Mouse (Mus musculus) neural tube, embryonic 12.5 days (tissue): ENCODE measurements around the gene Nipa1. TPM values are rescaled to one million over a fixed set of nuclear protein-coding genes. Genes with fewer than 3 reads are reported as not detected.

Experiments used
- ATAC-seq: fragments of 200-750 bp; cut with Nextera tagmentation; 2 replicates; pipeline ENCODE4 v1.8.0; 2017; ENCODE audit warnings: low read depth, mild to moderate bottlenecking, moderate TSS enrichment, moderate library complexity; ENCODE audit not compliant: low FRiP score
- H3K27ac ChIP-seq: fragments of 300-500 bp; sonication (generic); 2 replicates; pipeline ENCODE4 v1.5.1; 2016
- H3K27me3 ChIP-seq: fragments of 300-500 bp; sonication (generic); replicated peaks from 2 replicates; pipeline ENCODE4 v1.6.1; 2016; ENCODE audit warnings: mild to moderate bottlenecking
- H3K36me3 ChIP-seq: fragments of 300-500 bp; sonication (generic); 2 replicates; pipeline ENCODE4 v1.6.1; 2016; ENCODE audit warnings: mild to moderate bottlenecking
- H3K4me1 ChIP-seq: fragments of 300-500 bp; sonication (generic); 2 replicates; pipeline ENCODE4 v1.6.1; 2016
- H3K4me2 ChIP-seq: fragments of 300-500 bp; sonication (generic); replicated peaks from 2 replicates; pipeline ENCODE4 v1.6.1; 2016; ENCODE audit warnings: mild to moderate bottlenecking
- H3K4me3 ChIP-seq: fragments of 300-500 bp; sonication (generic); 2 replicates; pipeline ENCODE4 v1.5.1; 2016
- H3K9ac ChIP-seq: fragments of 300-500 bp; sonication (generic); 2 replicates; pipeline ENCODE4 v1.6.1; 2016; ENCODE audit warnings: mild to moderate bottlenecking
- H3K9me3 ChIP-seq: fragments of 300-500 bp; sonication (generic); 2 replicates; pipeline ENCODE4 v1.6.1; 2016; ENCODE audit warnings: mild to moderate bottlenecking
- WGBS: fragments of 180-500 bp; shearing (Covaris S2); methylation state at CpG from one replicate; pipeline ENCODE4 v1.1.7; 2016; 5-methylcytosine and 5-hydroxymethylcytosine counted together
- polyA plus RNA-seq: library from polyadenylated mRNA; unstranded; fragments of >200 nt; fragmentation: Nextera tagmentation; extraction: Ambion mirVana; gene quantifications from 2 replicates; pipeline ENCODE4 v1.2.1, GENCODE M21; 2016

The Nipa1 gene
- polyA plus RNA-seq, 1 experiment from 2014 or later = 16.8 TPM

DNA sequence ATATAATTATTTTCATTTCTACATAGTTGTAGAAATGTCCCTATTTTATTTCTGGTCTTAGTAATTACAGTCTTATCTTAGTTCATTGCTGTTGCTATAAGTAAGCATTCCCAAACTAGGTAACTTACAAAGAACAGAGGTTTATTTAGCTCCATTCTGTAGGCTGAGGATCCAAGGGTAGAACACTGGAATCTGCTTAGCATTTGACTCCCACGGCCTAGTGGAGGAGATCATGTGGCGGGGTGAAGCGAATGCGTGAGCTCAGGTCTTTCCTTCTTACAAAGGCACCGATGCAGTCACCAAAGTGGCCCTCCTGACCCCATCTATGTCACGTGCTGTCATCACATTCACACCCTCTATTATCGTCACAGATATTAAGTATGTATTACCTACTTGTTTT is 27.9 kb downstream of the Nipa1 start:
- H3K9ac ChIP-seq = no peak overlapping the region
- no peak overlapping the region for H3K4me2 ChIP-seq
- 94% methylated on average over 7 of the region's 7 CpGs for WGBS
- no peaks in the 10 kb centered on the region for H3K9me3 ChIP-seq
- no peak for ATAC-seq
- no peaks in the 10 kb centered on the region for H3K4me1 ChIP-seq
- H3K27me3 ChIP-seq = no peaks in the 10 kb centered on the region
- no peaks in the 10 kb centered on the region; the same call in 1 of the 2 replicates for H3K36me3 ChIP-seq
- H3K4me3 ChIP-seq = no peak overlapping the region
- no peak overlapping the region for H3K27ac ChIP-seq

DNA sequence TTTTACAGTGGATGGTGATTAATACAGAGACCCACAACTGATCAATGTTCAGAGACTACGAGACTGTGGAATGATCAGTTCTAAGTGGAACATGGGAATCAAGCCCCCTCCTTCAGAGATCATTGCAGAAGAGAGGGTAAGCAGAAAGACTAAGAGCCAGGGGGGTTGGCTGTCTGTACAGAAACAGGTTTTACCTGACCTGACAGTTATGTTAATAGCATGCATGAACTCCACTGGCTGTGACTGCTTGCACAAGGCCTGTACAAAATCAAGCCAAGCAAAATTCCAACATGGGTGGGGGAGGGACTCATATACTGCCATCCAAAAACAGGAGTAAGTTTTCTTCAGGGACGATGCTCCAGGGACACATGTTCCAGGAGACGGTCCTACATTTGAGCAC is 28.6 kb downstream of the Nipa1 start:
- Histone ChIP-seq H3K9me3 (no peaks in the 10 kb centered on the region), H3K4me1 (peaks cover 2% of the 10 kb centered on the region; the same call in 1 of the 2 replicates), H3K36me3 (no peaks in the 10 kb centered on the region; the same call in 1 of the 2 replicates), H3K27me3 (no peaks in the 10 kb centered on the region), H3K4me2 (no peak overlapping the region), H3K27ac (no peak overlapping the region), H3K9ac (no peak overlapping the region), H3K4me3 (no peak overlapping the region)
- WGBS = 93% methylated on average over 3 of the region's 3 CpGs
- ATAC-seq = no peak

DNA sequence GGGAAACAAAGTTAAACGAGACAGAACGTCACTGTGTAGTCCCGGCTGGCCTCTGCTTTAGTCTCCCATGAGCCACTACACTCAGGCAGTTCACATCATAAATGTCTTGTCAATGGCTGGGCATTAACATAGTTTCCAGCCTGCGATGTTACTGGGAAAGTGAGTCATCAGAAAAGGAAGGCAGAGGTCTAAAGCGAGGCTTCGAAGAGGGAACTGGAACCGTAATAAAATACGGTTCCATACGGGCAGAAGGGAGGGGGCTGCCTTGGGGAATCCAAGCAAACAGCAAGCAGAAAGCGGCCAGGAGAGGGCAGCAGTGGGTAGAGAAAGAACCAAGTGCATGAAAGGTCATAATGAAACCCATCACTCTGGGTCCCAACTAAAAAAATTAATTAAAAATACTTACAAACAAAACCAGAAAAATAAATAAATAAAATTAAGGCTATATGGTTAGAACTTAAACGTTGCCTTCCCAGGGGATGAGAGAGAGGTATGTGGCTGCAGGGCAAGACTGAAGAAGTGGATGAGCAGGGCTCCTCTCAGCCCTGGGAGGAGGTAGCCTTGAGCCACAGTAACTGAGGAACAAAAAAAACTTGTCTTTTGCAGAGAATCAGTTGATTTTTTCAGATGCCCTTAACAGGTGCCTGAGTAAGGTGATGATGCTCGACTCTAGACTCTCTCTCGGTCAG is 33.1 kb downstream of the Nipa1 start:
- no peaks in the 10 kb centered on the region for H3K27me3 ChIP-seq
- no peak overlapping the region for H3K9ac ChIP-seq
- peaks cover 2% of the 10 kb centered on the region; the same call in 1 of the 2 replicates for H3K4me1 ChIP-seq
- peak overlapping the region; percentile 42 for H3K4me2 ChIP-seq
- H3K27ac ChIP-seq = no peak overlapping the region
- peak; percentile 63 for ATAC-seq
- no peaks in the 10 kb centered on the region for H3K9me3 ChIP-seq
- 36% methylated on average over 13 of the region's 13 CpGs for WGBS
- no peak overlapping the region for H3K4me3 ChIP-seq
- H3K36me3 ChIP-seq = no peaks in the 10 kb centered on the region; the same call in none of the 2 replicates

DNA sequence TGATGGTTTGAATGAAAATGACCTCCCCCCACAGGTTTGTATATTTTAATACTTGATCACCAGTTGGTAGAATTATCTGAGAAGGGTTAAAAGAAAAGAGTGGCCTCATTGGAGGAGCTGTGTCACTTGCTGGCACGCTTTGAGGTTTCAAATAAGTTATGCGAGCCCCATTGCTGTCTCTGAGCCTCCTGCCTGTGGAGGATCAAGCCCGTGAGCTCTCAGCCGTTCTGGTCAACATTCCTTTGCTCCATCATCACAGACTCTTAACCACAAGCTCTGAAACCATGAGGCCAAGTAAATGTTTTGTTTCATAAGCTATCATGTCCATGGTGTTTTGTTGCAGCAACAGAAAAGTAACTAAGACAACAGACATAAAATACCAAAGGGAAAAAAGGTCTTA is 35.0 kb downstream of the Nipa1 start:
- ATAC-seq = no peak
- Histone ChIP-seq H3K4me1 (peaks cover 2% of the 10 kb centered on the region; the same call in 1 of the 2 replicates), H3K4me3 (no peak overlapping the region), H3K4me2 (no peak overlapping the region), H3K27ac (no peak overlapping the region), H3K9ac (no peak overlapping the region), H3K36me3 (peaks cover 1% of the 10 kb centered on the region), H3K9me3 (no peaks in the 10 kb centered on the region), H3K27me3 (no peaks in the 10 kb centered on the region)
- WGBS = 85% methylated on average over 4 of the region's 4 CpGs

DNA sequence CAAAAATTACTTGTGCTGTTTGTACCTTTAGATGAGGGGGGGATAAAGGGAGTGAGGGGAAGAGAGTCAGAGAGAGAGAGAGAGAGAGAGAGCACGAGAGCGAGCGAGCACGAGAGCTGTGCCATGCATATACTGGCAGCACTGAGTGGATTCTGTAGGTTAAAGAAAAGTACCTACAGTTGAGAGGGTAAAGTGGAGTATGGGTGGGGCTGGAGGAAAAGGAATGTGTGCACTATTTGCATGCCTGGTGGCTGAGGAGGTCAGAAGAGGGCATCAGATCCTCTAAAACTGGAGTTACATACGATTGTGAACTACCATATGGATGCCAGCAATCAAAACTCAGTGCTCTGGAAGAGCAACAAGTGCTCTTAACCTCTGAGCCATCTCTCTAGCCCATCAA is 36.6 kb downstream of the Nipa1 start:
- 94% methylated on average over 5 of the region's 5 CpGs for WGBS
- Histone ChIP-seq H3K4me3 (no peak overlapping the region), H3K9ac (no peak overlapping the region)

DNA sequence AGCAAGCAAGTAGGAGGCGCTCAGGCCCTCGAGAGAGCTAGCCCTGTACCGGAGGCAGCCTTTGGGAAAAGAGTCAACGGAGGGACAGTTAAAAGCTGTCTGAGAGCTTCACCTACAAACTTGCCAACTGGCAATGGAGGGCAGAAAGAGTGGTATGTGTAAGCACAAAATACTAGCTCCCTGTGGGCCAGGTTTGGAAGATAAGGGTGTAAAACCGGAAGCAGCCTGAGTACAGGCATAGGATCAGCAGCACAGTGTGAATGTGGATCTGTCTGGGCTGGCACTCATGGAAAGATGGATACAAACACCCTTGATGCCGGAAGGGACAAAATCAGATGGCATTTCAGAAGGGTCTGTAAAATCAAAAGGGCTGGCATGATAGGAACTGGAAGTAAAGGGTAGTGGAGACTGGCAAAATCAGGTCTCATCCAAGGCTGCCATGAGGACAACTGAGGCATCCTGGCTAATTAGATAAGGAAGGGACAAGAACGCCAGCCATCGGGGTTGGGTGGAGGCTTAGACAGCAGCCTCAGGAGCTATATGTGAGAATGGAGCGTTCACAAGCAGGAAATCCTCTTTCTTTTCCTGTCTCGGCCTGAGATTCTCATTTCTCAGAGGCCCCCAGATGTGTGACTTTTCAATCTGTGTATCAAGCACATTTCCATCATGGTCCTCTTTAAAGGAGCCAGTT is 37.6 kb downstream of the Nipa1 start:
- H3K4me3 ChIP-seq = no peak overlapping the region
- ATAC-seq = no peak
- peaks cover 13% of the 10 kb centered on the region for H3K36me3 ChIP-seq
- peaks cover 2% of the 10 kb centered on the region; the same call in 1 of the 2 replicates for H3K4me1 ChIP-seq
- H3K27me3 ChIP-seq = no peaks in the 10 kb centered on the region
- H3K9ac ChIP-seq = no peak overlapping the region
- H3K9me3 ChIP-seq = no peaks in the 10 kb centered on the region
- H3K27ac ChIP-seq = no peak overlapping the region
- 91% methylated on average over 10 of the region's 10 CpGs for WGBS
- H3K4me2 ChIP-seq = no peak overlapping the region

More for the DNA sequence above, 36.6 kb downstream of the Nipa1 start:
- Histone ChIP-seq H3K27ac (no peak overlapping the region), H3K36me3 (peaks cover 13% of the 10 kb centered on the region), H3K4me1 (peaks cover 2% of the 10 kb centered on the region; the same call in 1 of the 2 replicates), H3K4me2 (no peak overlapping the region), H3K9me3 (no peaks in the 10 kb centered on the region), H3K27me3 (no peaks in the 10 kb centered on the region)
- no peak for ATAC-seq

DNA sequence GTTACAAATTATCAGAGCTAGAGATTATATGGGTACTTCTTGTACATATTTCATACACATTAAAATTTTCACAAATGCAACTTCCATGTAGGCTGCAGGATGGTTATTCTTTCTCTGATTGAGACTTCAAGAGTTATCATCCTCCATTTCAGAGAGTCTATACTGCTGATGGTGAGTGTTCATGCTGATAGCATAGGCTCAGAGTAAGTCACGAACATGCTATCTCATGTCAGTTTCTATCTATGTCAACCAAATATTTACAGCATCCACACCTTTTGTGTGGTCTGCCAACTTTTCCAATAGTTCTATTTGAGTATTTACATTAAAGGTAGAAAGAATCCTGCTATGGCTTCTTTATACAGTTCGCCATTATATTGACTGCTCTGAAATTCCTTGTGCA is 38.2 kb downstream of the Nipa1 start:
- Histone ChIP-seq H3K9me3 (no peaks in the 10 kb centered on the region), H3K27ac (no peak overlapping the region), H3K4me1 (peaks cover 2% of the 10 kb centered on the region; the same call in 1 of the 2 replicates), H3K9ac (no peak overlapping the region), H3K36me3 (peaks cover 13% of the 10 kb centered on the region), H3K4me2 (no peak overlapping the region), H3K4me3 (no peak overlapping the region), H3K27me3 (no peaks in the 10 kb centered on the region)
- WGBS = 93% methylated on average over 2 of the region's 2 CpGs
- no peak for ATAC-seq

DNA sequence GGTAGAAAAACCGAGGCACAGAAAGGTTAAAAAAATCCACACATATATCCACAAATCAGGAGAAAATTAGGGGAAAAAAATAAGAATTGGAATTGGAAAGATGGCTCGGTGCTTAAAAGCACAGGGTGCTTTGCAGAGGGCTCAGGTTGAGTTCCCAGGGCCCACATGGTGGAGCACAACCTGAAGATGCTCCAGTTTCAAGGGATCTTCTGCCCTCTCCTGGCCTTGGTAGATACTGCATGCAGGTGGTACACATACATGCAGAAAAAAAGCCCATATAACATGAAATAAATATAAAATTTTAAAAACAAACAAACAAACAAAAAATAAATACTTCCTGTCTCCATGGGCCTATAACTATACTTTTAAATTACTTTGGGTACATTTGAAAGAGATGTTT is 45.3 kb downstream of the Nipa1 start:
- Histone ChIP-seq H3K27me3 (no peaks in the 10 kb centered on the region), H3K9me3 (no peaks in the 10 kb centered on the region), H3K4me1 (no peaks in the 10 kb centered on the region), H3K27ac (no peak overlapping the region), H3K4me3 (no peak overlapping the region), H3K4me2 (no peak overlapping the region), H3K36me3 (peaks cover 8% of the 10 kb centered on the region), H3K9ac (no peak overlapping the region)
- WGBS = 97% methylated on average over 2 of the region's 2 CpGs
- no peak for ATAC-seq

DNA sequence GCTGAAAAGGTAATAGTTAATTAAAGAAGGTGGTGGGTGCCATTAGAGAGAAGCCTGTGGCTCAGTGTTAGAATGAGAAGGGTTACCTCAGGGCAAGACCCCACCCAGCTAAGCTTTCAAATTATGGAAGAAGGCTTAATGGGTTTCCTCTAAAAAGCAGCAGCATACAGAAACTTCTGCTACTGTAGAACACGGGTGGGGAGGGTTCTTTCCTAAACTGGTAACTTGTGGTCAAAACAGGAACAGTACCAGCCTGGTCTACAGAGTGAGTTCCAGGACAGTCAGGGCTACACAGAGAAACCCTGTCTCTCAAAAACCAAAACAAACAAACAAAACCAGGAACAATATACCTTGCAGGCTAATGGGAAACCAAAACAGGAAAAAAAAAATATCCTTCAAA is 50.3 kb downstream of the Nipa1 start:
- ATAC-seq = no peak
- Histone ChIP-seq H3K9me3 (no peaks in the 10 kb centered on the region), H3K36me3 (no peaks in the 10 kb centered on the region; the same call in 1 of the 2 replicates), H3K27me3 (no peaks in the 10 kb centered on the region), H3K4me2 (no peak overlapping the region), H3K4me3 (no peak overlapping the region), H3K27ac (no peak overlapping the region), H3K4me1 (no peaks in the 10 kb centered on the region), H3K9ac (no peak overlapping the region)
- WGBS = 92% methylated on average over 1 of the region's 1 CpGs

DNA sequence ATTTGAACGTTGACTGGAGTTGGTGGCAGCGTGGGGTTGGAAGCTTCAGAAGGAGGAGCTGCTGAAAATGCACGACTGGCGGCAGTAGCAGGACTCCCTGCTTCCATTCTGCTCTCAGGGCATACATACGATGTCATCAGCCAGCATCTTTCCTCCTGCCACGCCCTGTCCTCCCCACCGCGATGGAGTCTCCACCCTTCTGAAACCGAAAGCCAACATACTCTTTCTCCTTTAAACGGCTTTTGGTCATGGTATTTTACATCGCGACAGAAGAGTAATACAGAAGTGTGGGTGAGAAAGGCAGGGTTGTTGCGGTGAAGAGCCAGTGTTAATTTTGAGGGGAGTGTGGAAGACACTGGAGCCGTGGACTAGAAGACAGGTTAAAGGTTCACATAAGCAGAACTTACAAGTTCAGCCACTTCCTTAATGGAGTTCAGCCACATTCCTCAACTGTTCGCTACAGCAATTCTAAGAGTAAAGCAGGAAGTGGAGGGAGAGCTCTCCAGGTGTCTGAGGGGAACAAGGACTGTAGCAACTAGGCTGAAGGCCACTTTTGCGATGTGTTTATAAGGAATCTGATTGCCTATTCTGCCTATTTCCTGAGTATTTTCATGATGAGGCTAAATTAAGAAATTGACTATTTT is 51.4 kb downstream of the Nipa1 start:
- Histone ChIP-seq H3K36me3 (no peaks in the 10 kb centered on the region), H3K9me3 (no peaks in the 10 kb centered on the region), H3K4me1 (no peaks in the 10 kb centered on the region), H3K27ac (no peak overlapping the region), H3K27me3 (no peaks in the 10 kb centered on the region), H3K9ac (no peak overlapping the region; the same call in 1 of the 2 replicates), H3K4me2 (peak overlapping the region; percentile 36; the same call in 1 of the 2 replicates), H3K4me3 (no peak overlapping the region)
- 47% methylated on average over 16 of the region's 16 CpGs for WGBS
- ATAC-seq = no peak

DNA sequence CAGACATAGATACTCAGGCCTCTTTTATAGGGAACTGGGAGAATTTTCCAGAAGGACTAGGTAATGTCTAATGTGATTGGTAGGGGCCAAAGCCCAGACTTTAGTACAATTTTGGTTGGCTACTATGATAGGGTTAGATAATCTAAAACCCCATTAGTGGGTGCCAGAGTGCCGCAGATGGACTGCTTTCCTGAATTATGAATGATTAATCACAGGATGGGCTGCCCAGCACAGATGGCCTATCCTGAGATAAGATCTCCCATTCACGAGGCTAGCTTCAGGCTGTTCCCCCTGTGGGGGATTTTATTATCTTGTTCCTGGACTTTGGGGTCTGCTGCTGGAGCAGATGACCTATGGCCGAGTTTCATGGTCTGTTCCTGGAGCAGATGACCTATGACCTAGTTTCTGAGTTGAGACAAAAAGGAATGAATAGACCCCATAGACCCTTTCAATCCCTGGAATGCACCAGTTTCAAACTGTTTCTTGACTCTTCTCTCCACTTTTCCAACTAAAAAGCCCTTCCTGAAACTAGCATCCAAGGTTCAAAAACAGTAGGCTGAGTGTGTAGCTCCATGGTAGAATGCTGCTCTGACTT is 52.8 kb downstream of the Nipa1 start:
- no peak for ATAC-seq
- WGBS = 28% methylated on average over 3 of the region's 3 CpGs
- H3K27ac ChIP-seq = no peak overlapping the region
- H3K9me3 ChIP-seq = no peaks in the 10 kb centered on the region
- no peaks in the 10 kb centered on the region for H3K36me3 ChIP-seq
- H3K4me2 ChIP-seq = no peak overlapping the region
- no peaks in the 10 kb centered on the region for H3K27me3 ChIP-seq
- no peaks in the 10 kb centered on the region for H3K4me1 ChIP-seq
- H3K9ac ChIP-seq = no peak overlapping the region
- H3K4me3 ChIP-seq = no peak overlapping the region
